Mouse (Mus musculus) forebrain, embryonic 11.5 days (tissue): ENCODE measurements around the gene Tle1. TPM values are rescaled to one million over a fixed set of nuclear protein-coding genes. Genes with fewer than 3 reads are reported as not detected.

Experiments used
- ATAC-seq: fragments of 200-750 bp; cut with Nextera tagmentation; replicated peaks from 2 replicates; pipeline ENCODE4 v1.8.0; 2017; ENCODE audit warnings: moderate TSS enrichment; ENCODE audit not compliant: low FRiP score
- DNase-seq: peaks from one replicate; pipeline ENCODE4 v3.0.0-alpha.2; 2017; ENCODE audit warnings: low spot score
- H3K27ac ChIP-seq: fragments of 300-500 bp; sonication (generic); 2 replicates; pipeline ENCODE4 v1.5.1; 2014; ENCODE audit warnings: low read depth, low read length
- H3K27me3 ChIP-seq: fragments of 300-500 bp; sonication (generic); 2 replicates; pipeline ENCODE4 v1.6.1; 2014; ENCODE audit warnings: mild to moderate bottlenecking, low read length, mixed read lengths; ENCODE audit not compliant: control insufficient read depth, insufficient read depth
- H3K36me3 ChIP-seq: fragments of 300-500 bp; sonication (generic); 2 replicates; pipeline ENCODE4 v1.6.1; 2014; ENCODE audit warnings: mild to moderate bottlenecking, low read length, moderate library complexity, mixed read lengths; ENCODE audit not compliant: control insufficient read depth, insufficient read depth
- H3K4me1 ChIP-seq: fragments of 300-500 bp; sonication (generic); replicated peaks from 2 replicates; pipeline ENCODE4 v1.6.1; 2014; ENCODE audit warnings: low read length, mixed read lengths; ENCODE audit not compliant: control insufficient read depth, insufficient read depth
- H3K4me2 ChIP-seq: fragments of 300-500 bp; sonication (generic); 2 replicates; pipeline ENCODE4 v1.6.1; 2014; ENCODE audit warnings: low read depth, mild to moderate bottlenecking, low read length, moderate library complexity, mixed read lengths; ENCODE audit not compliant: severe bottlenecking
- H3K4me3 ChIP-seq: fragments of 300-500 bp; sonication (generic); 2 replicates; pipeline ENCODE4 v1.5.1; 2014; ENCODE audit warnings: low read depth, low read length
- H3K9ac ChIP-seq: fragments of 300-500 bp; sonication (generic); 2 replicates; pipeline ENCODE4 v1.6.1; 2014; ENCODE audit warnings: low read length
- H3K9me3 ChIP-seq: fragments of 300-500 bp; sonication (generic); 2 replicates; pipeline ENCODE4 v1.6.1; 2016; ENCODE audit warnings: low read length, mixed read lengths; ENCODE audit not compliant: control insufficient read depth
- WGBS: fragments of 180-500 bp; shearing (Covaris S2); extraction: QIAGEN DNeasy Blood & Tissue Kit; methylation state at CpG from one replicate; pipeline ENCODE4 v1.1.7; 2014; 5-methylcytosine and 5-hydroxymethylcytosine counted together
- polyA plus RNA-seq: library from polyadenylated mRNA; unstranded; fragments of >200 nt; fragmentation: Nextera tagmentation; extraction: Ambion mirVana; gene quantifications from 2 replicates; pipeline ENCODE4 v1.2.1, GENCODE M21; 2014

Gene Tle1
- polyA plus RNA-seq, 1 experiment from 2014 or later: 61.6 TPM

GRCm38 (mm10) chr4:72199571-72200558 is 854 bp downstream of the Tle1 start:
- ATAC-seq (0 out of 2 replicates have a peak, but pooled peaks have one; percentile 1), DNase-seq (peak; percentile 77)
- Histone ChIP-seq H3K36me3 (no peaks in the 10 kb centered on the region), H3K4me2 (peak overlapping the region; percentile 69), H3K4me1 (peaks cover 6% of the 10 kb centered on the region; the same call in 1 of the 2 replicates), H3K27ac (peak overlapping the region; percentile 90), H3K27me3 (no peaks in the 10 kb centered on the region), H3K4me3 (peak overlapping the region; percentile 93), H3K9me3 (no peaks in the 10 kb centered on the region), H3K9ac (peak overlapping the region; percentile 96)
- under 1% methylated on average over 103 of the region's 103 CpGs for WGBS

GRCm38 (mm10) chr4:72198877-72199411 is 1.8 kb downstream of the Tle1 start:
- Histone ChIP-seq H3K4me3 (peak overlapping the region; percentile 93), H3K4me1 (peaks cover 4% of the 10 kb centered on the region; the same call in 1 of the 2 replicates), H3K27me3 (no peaks in the 10 kb centered on the region), H3K4me2 (peak overlapping the region; percentile 69), H3K9me3 (no peaks in the 10 kb centered on the region), H3K27ac (peak overlapping the region; percentile 43; the same call in 1 of the 2 replicates), H3K36me3 (no peaks in the 10 kb centered on the region), H3K9ac (peak overlapping the region; percentile 96)
- peak; percentile 88 for DNase-seq
- peak; percentile 34 for ATAC-seq
- 1% methylated on average over 22 of the region's 22 CpGs for WGBS

GRCm38 (mm10) chr4:72197888-72198605 is 2.7 kb downstream of the Tle1 start:
- peaks cover 4% of the 10 kb centered on the region; the same call in 1 of the 2 replicates for H3K4me1 ChIP-seq
- DNase-seq: no peak
- 15% methylated on average over 7 of the region's 7 CpGs for WGBS

GRCm38 (mm10) chr4:72195116-72195835 is 5.4 kb downstream of the Tle1 start:
- ATAC-seq: no peak
- Histone ChIP-seq H3K4me1 (peaks cover 6% of the 10 kb centered on the region; the same call in 1 of the 2 replicates), H3K4me2 (peak overlapping the region; percentile 69; the same call in 1 of the 2 replicates), H3K27me3 (no peaks in the 10 kb centered on the region), H3K9ac (no peak overlapping the region), H3K4me3 (peak overlapping the region; percentile 93), H3K9me3 (no peaks in the 10 kb centered on the region), H3K27ac (peak overlapping the region; percentile 37; the same call in 1 of the 2 replicates), H3K36me3 (no peaks in the 10 kb centered on the region; the same call in 1 of the 2 replicates)
- 34% methylated on average over 6 of the region's 6 CpGs for WGBS
- DNase-seq: no peak

More at GRCm38 (mm10) chr4:72197888-72198605, 2.7 kb downstream of the Tle1 start:
- peak overlapping the region; percentile 93 for H3K4me3 ChIP-seq
- H3K9me3 ChIP-seq: no peaks in the 10 kb centered on the region
- H3K36me3 ChIP-seq: no peaks in the 10 kb centered on the region; the same call in 1 of the 2 replicates
- no peak for ATAC-seq
- H3K4me2 ChIP-seq: peak overlapping the region; percentile 69
- H3K27ac ChIP-seq: peak overlapping the region; percentile 43; the same call in 1 of the 2 replicates
- H3K27me3 ChIP-seq: no peaks in the 10 kb centered on the region
- H3K9ac ChIP-seq: peak overlapping the region; percentile 96

- H3K4me3 ChIP-seq: no peak overlapping the region
- H3K27ac ChIP-seq: no peak overlapping the region
- H3K4me2 ChIP-seq: no peak overlapping the region
- no peaks in the 10 kb centered on the region; the same call in 1 of the 2 replicates for H3K36me3 ChIP-seq
- H3K9me3 ChIP-seq: no peaks in the 10 kb centered on the region
- DNase-seq (no peak), ATAC-seq (no peak)
- 79% methylated on average over 1 of the region's 1 CpGs for WGBS
- no peak overlapping the region for H3K9ac ChIP-seq
- peaks cover 8% of the 10 kb centered on the region; the same call in 1 of the 2 replicates for H3K4me1 ChIP-seq
- no peaks in the 10 kb centered on the region for H3K27me3 ChIP-seq
Observed at GRCm38 (mm10) chr4:72193276-72193675, 7.4 kb downstream of the Tle1 start.

- H3K4me3 ChIP-seq: no peak overlapping the region
- 80% methylated on average over 5 of the region's 5 CpGs for WGBS
- H3K27me3 ChIP-seq: no peaks in the 10 kb centered on the region
- no peak overlapping the region for H3K4me2 ChIP-seq
- H3K9ac ChIP-seq: no peak overlapping the region
- ATAC-seq (no peak), DNase-seq (no peak)
- H3K27ac ChIP-seq: no peak overlapping the region
- H3K36me3 ChIP-seq: no peaks in the 10 kb centered on the region
- no peaks in the 10 kb centered on the region for H3K9me3 ChIP-seq
- H3K4me1 ChIP-seq: peaks cover 11% of the 10 kb centered on the region; the same call in 1 of the 2 replicates
Observed at GRCm38 (mm10) chr4:72184476-72184875, 16.2 kb downstream of the Tle1 start.

- no peak overlapping the region for H3K9ac ChIP-seq
- H3K9me3 ChIP-seq: no peaks in the 10 kb centered on the region
- no peak overlapping the region for H3K4me3 ChIP-seq
- H3K36me3 ChIP-seq: no peaks in the 10 kb centered on the region; the same call in 1 of the 2 replicates
- H3K4me1 ChIP-seq: peaks cover 9% of the 10 kb centered on the region; the same call in 1 of the 2 replicates
- H3K27ac ChIP-seq: no peak overlapping the region
- H3K4me2 ChIP-seq: no peak overlapping the region
- DNase-seq (no peak), ATAC-seq (peak; percentile 77)
- no peaks in the 10 kb centered on the region for H3K27me3 ChIP-seq
Observed at GRCm38 (mm10) chr4:72182343-72182988, 18.3 kb downstream of the Tle1 start.
